Mouse (Mus musculus): ENCODE results near the gene Gmeb1. TPM values are rescaled to one million over a fixed set of nuclear protein-coding genes. Genes with fewer than 3 reads are reported as not detected.
A peak's percentile ranks its signal among the peaks of the same experiment; 100 is the strongest.
"Not testable (repeated sequence)": the region's sequence is repeated elsewhere in the genome, so short reads cannot be mapped to it uniquely, and the experiment has no call there.

Gene Gmeb1
- polyA plus RNA-seq, 2 experiments, result 8.1 to 9.9 TPM

- no peaks in the 10 kb centered on the region for H3K27me3 ChIP-seq (ENCODE audit: control insufficient read depth, insufficient read depth, low read length)
- DNase-seq (ENCODE audit: low read depth in 3 of 3, low spot score in 3 of 3) (no peak), ATAC-seq (ENCODE audit: insufficient read depth) (no peak)
- H3K27ac ChIP-seq, result no peak overlapping the region
- H3K4me2 ChIP-seq (ENCODE audit: low read depth), result no peak overlapping the region
- WGBS (ENCODE audit: insufficient replicate concordance), result 83% methylated on average over 12 of the region's 12 CpGs
- peaks cover 3% of the 10 kb centered on the region; the same call in 1 of the 2 replicates for H3K9me3 ChIP-seq (ENCODE audit: control insufficient read depth, low read length)
- peaks cover 34% of the 10 kb centered on the region for H3K36me3 ChIP-seq (replicated peaks; ENCODE audit: control insufficient read depth, insufficient read depth, low read depth)
- TF ChIP-seq CTCF (IDR thresholded peaks at IDR 0.05; ENCODE audit: low read depth) (peak; percentile 50), EP300 (IDR thresholded peaks at IDR 0.05; ENCODE audit: low read depth) (no peak)
- H3K4me1 ChIP-seq (replicated peaks; ENCODE audit: control insufficient read depth in 2 of 2, insufficient read depth in 2 of 2, low read length in 1 of 2), result no peaks in the 10 kb centered on the region
- no peak overlapping the region for H3K9ac ChIP-seq (replicated peaks)
- H3K4me3 ChIP-seq (ENCODE audit: insufficient read depth in 1 of 2, low read depth in 2 of 2, low read length in 2 of 2), result no peak overlapping the region
These were observed 30.4 kb upstream of the Gmeb1 start for GRCm38 (mm10) chr4:132291624-132292335.

DNA sequence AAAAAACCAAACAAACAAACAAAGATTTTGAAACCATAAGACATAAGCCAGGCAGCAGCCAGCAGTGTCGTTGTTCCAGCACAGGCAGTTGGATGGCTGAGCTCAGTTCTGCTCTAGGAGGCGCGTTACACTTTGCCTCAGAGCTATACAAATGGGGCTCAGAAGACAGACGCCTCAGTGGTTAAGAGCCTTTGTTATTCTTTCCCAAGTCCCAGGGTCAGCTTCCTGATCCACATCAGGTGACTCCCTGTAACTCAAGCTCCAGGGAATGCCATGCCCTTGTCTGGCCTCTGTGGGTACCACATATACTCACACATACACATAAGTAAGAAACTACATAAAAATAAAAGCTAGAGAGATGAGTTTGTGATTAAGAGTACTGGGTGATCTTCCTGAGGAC lies 29.7 kb upstream of the Gmeb1 start:
- no peak for ATAC-seq (ENCODE audit: insufficient read depth)
- Histone ChIP-seq H3K4me2 (ENCODE audit: low read depth) (no peak overlapping the region), H3K4me1 (replicated peaks; ENCODE audit: control insufficient read depth in 2 of 2, insufficient read depth in 2 of 2, low read length in 1 of 2) (no peaks in the 10 kb centered on the region), H3K9ac (replicated peaks) (no peak overlapping the region), H3K27me3 (ENCODE audit: control insufficient read depth, insufficient read depth, low read length) (no peaks in the 10 kb centered on the region), H3K4me3 (ENCODE audit: insufficient read depth in 1 of 2, low read depth in 2 of 2, low read length in 2 of 2) (no peak overlapping the region), H3K36me3 (replicated peaks; ENCODE audit: control insufficient read depth, insufficient read depth, low read depth) (peaks cover 39% of the 10 kb centered on the region), H3K27ac (no peak overlapping the region), H3K9me3 (ENCODE audit: control insufficient read depth, low read length) (peaks cover 3% of the 10 kb centered on the region; the same call in 1 of the 2 replicates)
- DNase-seq (ENCODE audit: low read depth in 3 of 3, low spot score in 3 of 3), result no peak
- TF ChIP-seq CTCF (IDR thresholded peaks at IDR 0.05; ENCODE audit: low read depth) (no peak), EP300 (IDR thresholded peaks at IDR 0.05; ENCODE audit: low read depth) (no peak)
- WGBS (ENCODE audit: insufficient replicate concordance), result 93% methylated on average over 4 of the region's 4 CpGs

GRCm38 (mm10) chr4:132288840-132289239 lies 27.4 kb upstream of the Gmeb1 start:
- not testable (repeated sequence) for H3K4me1 ChIP-seq (replicated peaks; ENCODE audit: control insufficient read depth in 2 of 2, insufficient read depth in 2 of 2, low read length in 1 of 2); H3K9ac ChIP-seq (replicated peaks); H3K27me3 ChIP-seq (ENCODE audit: control insufficient read depth, insufficient read depth, low read length); ATAC-seq (ENCODE audit: insufficient read depth); H3K27ac ChIP-seq; DNase-seq (ENCODE audit: low read depth in 3 of 3, low spot score in 3 of 3); H3K4me3 ChIP-seq (ENCODE audit: insufficient read depth in 1 of 2, low read depth in 2 of 2, low read length in 2 of 2); H3K4me2 ChIP-seq (ENCODE audit: low read depth); H3K9me3 ChIP-seq (ENCODE audit: control insufficient read depth, low read length)
- WGBS (ENCODE audit: insufficient replicate concordance), result 92% methylated on average over 3 of the region's 5 CpGs
- peaks cover 53% of the 10 kb centered on the region for H3K36me3 ChIP-seq (replicated peaks; ENCODE audit: control insufficient read depth, insufficient read depth, low read depth)

DNA sequence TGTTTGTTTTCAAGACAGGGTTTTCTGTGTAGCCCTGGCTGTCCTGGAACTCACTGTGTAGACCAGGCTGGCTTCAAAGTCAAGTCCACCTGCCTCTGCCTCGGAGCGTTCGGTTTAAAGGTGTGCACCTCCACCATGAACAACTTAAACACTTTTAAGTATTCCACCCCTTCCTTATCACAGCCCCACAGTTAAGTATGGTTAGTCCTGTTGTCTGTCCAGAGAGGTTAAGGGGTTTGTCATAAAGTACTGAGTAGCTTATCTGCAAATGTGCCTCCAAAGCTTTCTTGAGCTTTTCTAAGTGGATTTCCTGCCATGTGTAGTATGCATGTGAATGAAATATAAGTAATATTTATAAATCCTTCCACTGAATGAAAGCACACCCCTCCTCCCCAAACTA lies 14.5 kb upstream of the Gmeb1 start:
- Histone ChIP-seq H3K4me2 (ENCODE audit: low read depth) (peak overlapping the region; percentile 74), H3K36me3 (replicated peaks; ENCODE audit: control insufficient read depth, insufficient read depth, low read depth) (no peaks in the 10 kb centered on the region; the same call in 1 of the 2 replicates), H3K9me3 (ENCODE audit: control insufficient read depth, low read length) (no peaks in the 10 kb centered on the region), H3K27ac (peak overlapping the region; percentile 76), H3K4me3 (ENCODE audit: insufficient read depth in 1 of 2, low read depth in 2 of 2, low read length in 2 of 2) (peak overlapping the region; percentile 57 to 79), H3K27me3 (ENCODE audit: control insufficient read depth, insufficient read depth, low read length) (no peaks in the 10 kb centered on the region), H3K4me1 (replicated peaks; ENCODE audit: control insufficient read depth in 2 of 2, insufficient read depth in 2 of 2, low read length in 1 of 2) (peaks cover 11 to 28% of the 10 kb centered on the region in 2 experiments), H3K9ac (replicated peaks) (peak overlapping the region; percentile 96)
- TF ChIP-seq EP300 (IDR thresholded peaks at IDR 0.05; ENCODE audit: low read depth) (peak; percentile 18; the same call in 1 of the 2 replicates), CTCF (IDR thresholded peaks at IDR 0.05; ENCODE audit: low read depth) (no peak)
- WGBS (ENCODE audit: insufficient replicate concordance), result 6% methylated on average over 3 of the region's 3 CpGs
- ATAC-seq (ENCODE audit: insufficient read depth) (peak; percentile 27; the same call in 1 of the 2 replicates), DNase-seq (ENCODE audit: low read depth in 3 of 3, low spot score in 3 of 3) (peak in 1 of 3 experiments; percentile 58)

GRCm38 (mm10) chr4:132274156-132274862 lies 12.9 kb upstream of the Gmeb1 start, which contains the start of gene Taf12:
TSS of gene Taf12 (plus strand) at chr4:132274375.
- no peaks in the 10 kb centered on the region for H3K27me3 ChIP-seq (ENCODE audit: control insufficient read depth, insufficient read depth, low read length)
- TF ChIP-seq EP300 (IDR thresholded peaks at IDR 0.05; ENCODE audit: low read depth), result peak; percentile 61
- no peak for TF ChIP-seq CTCF (IDR thresholded peaks at IDR 0.05; ENCODE audit: low read depth)
- H3K4me1 ChIP-seq (replicated peaks; ENCODE audit: control insufficient read depth in 2 of 2, insufficient read depth in 2 of 2, low read length in 1 of 2), result peaks cover 13 to 31% of the 10 kb centered on the region in 2 experiments
- H3K4me2 ChIP-seq (ENCODE audit: low read depth), result peak within 1 kb of the TSS; percentile 74
- H3K9ac ChIP-seq (replicated peaks), result peak within 1 kb of the TSS; percentile 96
- ATAC-seq (ENCODE audit: insufficient read depth) (peak; percentile 77), DNase-seq (ENCODE audit: low read depth in 3 of 3, low spot score in 3 of 3) (peak; percentile 89 to 92 (median 89))
- no peaks in the 10 kb centered on the region for H3K9me3 ChIP-seq (ENCODE audit: control insufficient read depth, low read length)
- no peaks in the 10 kb centered on the region; the same call in 1 of the 2 replicates for H3K36me3 ChIP-seq (replicated peaks; ENCODE audit: control insufficient read depth, insufficient read depth, low read depth)
- WGBS (ENCODE audit: insufficient replicate concordance), result under 1% methylated on average over 48 of the region's 48 CpGs
- peak within 1 kb of the TSS; percentile 79 to 98 for H3K4me3 ChIP-seq (ENCODE audit: insufficient read depth in 1 of 2, low read depth in 2 of 2, low read length in 2 of 2)
- peak within 1 kb of the TSS; percentile 93 for H3K27ac ChIP-seq

Measured in liver, embryonic 14.5 days (tissue).